Mouse (Mus musculus) urinary bladder, postnatal 10 days (tissue): ENCODE data around the gene Gm21834.

Experiments used
- DNase-seq: peaks from one replicate; pipeline ENCODE4 v3.0.0; 2022; ENCODE audit warnings: low spot score

Gm21834 gene

GRCm38 (mm10) chr17:57742119-57742518 lies at the start of gene Gm21834:
Gene Gm21834, minus strand, starts transcription at chr17:57742219.
- no peak for DNase-seq

GRCm38 (mm10) chr17:57788161-57788799 lies 46.3 kb upstream of the Gm21834 start:
- no peak for DNase-seq

- no peak for DNase-seq
Measured at GRCm38 (mm10) chr17:57770904-57771303, 28.9 kb upstream of the Gm21834 start.

- DNase-seq: no peak
Measured at GRCm38 (mm10) chr17:57768622-57769610, 26.9 kb upstream of the Gm21834 start, which contains the start of gene Cntnap5c. Gene Cntnap5c, plus strand, starts transcription at chr17:57769570.

GRCm38 (mm10) chr17:57767306-57767705 lies 25.3 kb upstream of the Gm21834 start:
- DNase-seq: no peak

- no peak for DNase-seq
Measured at GRCm38 (mm10) chr17:57758033-57758432, 16.0 kb upstream of the Gm21834 start.

GRCm38 (mm10) chr17:57694791-57695190 lies 47.2 kb downstream of the Gm21834 start:
- DNase-seq: no peak
